Mouse (Mus musculus) embryonic facial prominence, embryonic 13.5 days (tissue): ENCODE measurements around the gene Anxa9. TPM values are rescaled to one million over a fixed set of nuclear protein-coding genes. Genes with fewer than 3 reads are reported as not detected.

Experiments
- polyA plus RNA-seq: library from polyadenylated mRNA; unstranded; fragments of >200 nt; fragmentation: Nextera tagmentation; extraction: Ambion mirVana; gene quantifications from 2 replicates; pipeline ENCODE4 v1.2.1, GENCODE M21; 2015

The Anxa9 gene
- polyA plus RNA-seq, 1 experiment from 2014 or later: 2.4 TPM

Other genes with a start within 250 kb of the Anxa9 start
- gene Pip5k1a, start 200.2 kb downstream of the Anxa9 start, polyA plus RNA-seq: 23.8 and 26.3 TPM in 2 replicates
- 185 and 213 TPM in 2 replicates for gene Vps72, start 196.2 kb downstream of the Anxa9 start, polyA plus RNA-seq
- gene Tmod4, start 182.7 kb downstream of the Anxa9 start, polyA plus RNA-seq: 0.65 and 0.69 TPM in 2 replicates
- 75.2 and 81.8 TPM in 2 replicates for gene Scnm1, start 173.2 kb downstream of the Anxa9 start, polyA plus RNA-seq
- 17.0 and 19.3 TPM in 2 replicates for gene Lysmd1, start 173.1 kb downstream of the Anxa9 start, polyA plus RNA-seq
- 2.7 and 4.7 TPM in 2 replicates for gene Tnfaip8l2, start 164.8 kb downstream of the Anxa9 start, polyA plus RNA-seq
- gene Sema6c, start 146.7 kb downstream of the Anxa9 start, polyA plus RNA-seq: 9.4 and 10.1 TPM in 2 replicates
- gene Gabpb2, start 89.3 kb downstream of the Anxa9 start, polyA plus RNA-seq: 13.9 and 14.2 TPM in 2 replicates
- 89.6 and 91.2 TPM in 2 replicates for gene Cdc42se1, start 78.4 kb downstream of the Anxa9 start, polyA plus RNA-seq
- 18.8 and 20.3 TPM in 2 replicates for gene Mllt11, start 75.0 kb downstream of the Anxa9 start, polyA plus RNA-seq
- 0.46 and 0.61 TPM in 2 replicates for gene Gm128, start 65.6 kb downstream of the Anxa9 start, polyA plus RNA-seq
- gene Bnipl, start 56.0 kb downstream of the Anxa9 start, polyA plus RNA-seq: 4.9 and 6.2 TPM in 2 replicates
- 41.4 and 42.9 TPM in 2 replicates for gene Mindy1, start 25.8 kb downstream of the Anxa9 start, polyA plus RNA-seq
- 21.6 and 23.5 TPM in 2 replicates for gene Prune1, start 25.1 kb downstream of the Anxa9 start, polyA plus RNA-seq
- 168 and 170 TPM in 2 replicates for gene Cers2, start 7.6 kb upstream of the Anxa9 start, polyA plus RNA-seq
- gene Setdb1, start 50.0 kb upstream of the Anxa9 start, polyA plus RNA-seq: 49.8 and 51.5 TPM in 2 replicates
- gene 4930558C23Rik, start 95.7 kb upstream of the Anxa9 start, polyA plus RNA-seq: 0.39 TPM in 1 of 2 replicates, not detected in the other
- gene Arnt, start 127.2 kb upstream of the Anxa9 start, polyA plus RNA-seq: 53.2 and 60.8 TPM in 2 replicates
- 37.9 and 41.4 TPM in 2 replicates for gene Ctsk, start 192.1 kb upstream of the Anxa9 start, polyA plus RNA-seq
- gene Ctss, start 219.6 kb upstream of the Anxa9 start, polyA plus RNA-seq: 11.8 and 12.6 TPM in 2 replicates